Mouse (Mus musculus): ENCODE measurements at regions not wholly inside any gene's neighbourhood (a gene's known extent, or its start where the extent isn't known, plus 50 kb on each side); places are given as distances from the start of the nearest gene placed in this dataset.

DNA sequence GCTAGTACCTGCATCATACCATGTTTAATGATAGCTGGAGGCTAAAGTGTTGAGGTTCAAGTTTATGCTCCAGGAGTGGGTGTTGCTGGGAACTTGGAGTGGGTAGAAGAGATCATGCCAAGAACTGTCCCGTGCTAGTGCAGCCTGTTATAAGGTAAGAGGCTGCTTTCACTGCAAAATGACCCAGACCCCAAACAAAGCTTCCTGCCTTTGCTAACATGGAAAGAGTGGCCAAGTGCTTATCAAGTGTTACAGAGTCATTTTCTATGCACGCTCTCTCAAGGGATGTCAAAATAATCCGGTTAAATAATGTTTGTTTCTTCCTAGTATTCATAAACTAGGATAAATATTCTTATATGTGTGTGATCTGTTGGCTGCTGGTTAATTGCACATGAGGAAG, 51.4 kb upstream of the Stxbp6 start:
- in situ Hi-C loops (cut with MboI; ENCODE audit: low pct_ligation_motif_present, low pct_unique_long_range_greater_than_20kb, low sequenced_read_pairs), result no loop called here
- H3K4me2 ChIP-seq (ENCODE audit: insufficient read depth, low read depth, poor library complexity, severe bottlenecking), result no peak overlapping the region
- no peak for DNase-seq (ENCODE audit: extremely low read depth)
- dilution Hi-C loops (cut with MboI; ENCODE audit: extremely low pct_ligation_motif_present, extremely low pct_unique_long_range_greater_than_20kb, low sequenced_read_pairs), result no loop called here
- no peak overlapping the region for H3K9ac ChIP-seq (ENCODE audit: insufficient read depth, low read depth)
- TF ChIP-seq CHD1 (IDR thresholded peaks at IDR 0.05; ENCODE audit: low read depth, low read length) (no peak), POLR2A (IDR thresholded peaks at IDR 0.05; ENCODE audit: low read depth, low read length) (no peak), NRF1 (IDR thresholded peaks at IDR 0.05; ENCODE audit: low read depth, low read length) (no peak), IRF4 (IDR thresholded peaks at IDR 0.05; ENCODE audit: low read depth, low read length) (no peak), GABPA (IDR thresholded peaks at IDR 0.05; ENCODE audit: insufficient replicate concordance, low read depth, low read length) (no peak), SIN3A (IDR thresholded peaks at IDR 0.05; ENCODE audit: low read length) (no peak), EP300 (IDR thresholded peaks at IDR 0.05; ENCODE audit: low read length) (no peak), TBP (conservative IDR thresholded peaks at IDR 0.05; ENCODE audit: low read depth, low read length) (no peak), HCFC1 (IDR thresholded peaks at IDR 0.05; ENCODE audit: low read depth, low read length) (no peak), ZC3H11A (IDR thresholded peaks at IDR 0.05; ENCODE audit: low read depth, low read length) (no peak), MAX (IDR thresholded peaks at IDR 0.05; ENCODE audit: low read length) (no peak), MEF2A (IDR thresholded peaks at IDR 0.05; ENCODE audit: borderline replicate concordance, low read depth, low read length) (no peak), MXI1 (IDR thresholded peaks at IDR 0.05; ENCODE audit: low read depth, low read length) (no peak), POLR2AphosphoS2 (IDR thresholded peaks at IDR 0.05; ENCODE audit: low read depth, low read length) (no peak), TCF12 (IDR thresholded peaks at IDR 0.05; ENCODE audit: low read depth, low read length) (no peak), NELFE (IDR thresholded peaks at IDR 0.05; ENCODE audit: low read depth, low read length) (no peak), MYC (IDR thresholded peaks at IDR 0.05; ENCODE audit: low read depth, low read length) (no peak), KAT2A (IDR thresholded peaks at IDR 0.05; ENCODE audit: insufficient replicate concordance, low read length) (no peak), SMC3 (IDR thresholded peaks at IDR 0.05; ENCODE audit: low read depth, low read length) (no peak), ELF1 (IDR thresholded peaks at IDR 0.05; ENCODE audit: low read depth, low read length) (no peak)
- no peak overlapping the region for H3K27ac ChIP-seq (ENCODE audit: insufficient read depth, low read depth)
- H3K36me3 ChIP-seq (replicated peaks in 1 of 2; ENCODE audit: control insufficient read depth in 1 of 2, insufficient read depth in 1 of 2, low read length in 1 of 2), result no peaks in the 10 kb centered on the region
- H3K79me2 ChIP-seq (replicated peaks; ENCODE audit: control insufficient read depth, extremely low read depth, insufficient read depth, poor library complexity, severe bottlenecking), result no peaks in the 10 kb centered on the region
- H3K4me3 ChIP-seq (replicated peaks in 1 of 3; ENCODE audit: low read depth in 2 of 3, low read length in 2 of 3, poor library complexity in 1 of 3), result no peak overlapping the region
- H3K27me3 ChIP-seq (replicated peaks), result no peaks in the 10 kb centered on the region
- H3K4me1 ChIP-seq (ENCODE audit: control insufficient read depth in 1 of 2, insufficient read depth in 2 of 2), result no peaks in the 10 kb centered on the region
- peaks cover 32% of the 10 kb centered on the region for H3K9me3 ChIP-seq (replicated peaks; ENCODE audit: low read length)
